Mouse (Mus musculus): ENCODE data around the gene Mtrex. TPM values are rescaled to one million over a fixed set of nuclear protein-coding genes. Genes with fewer than 3 reads are reported as not detected.

Gene Mtrex
- polyA plus RNA-seq (2017; shearing (Covaris generic)) = 95.0 TPM

GRCm38 (mm10) chr13:112927287-112928001 is at the start of gene Mtrex, which contains the start of gene Dhx29:
Gene Mtrex (minus strand): TSS chr13:112927398.
Gene Dhx29 (plus strand): TSS chr13:112927454.

Other genes with a start within 250 kb of the Mtrex start
- 5.5 TPM for gene Plpp1, start 126.6 kb downstream of the Mtrex start, polyA plus RNA-seq (2017; shearing (Covaris generic))
- 32.2 TPM for gene Dhx29, start 56 bp upstream of the Mtrex start, polyA plus RNA-seq (2017; shearing (Covaris generic))
- gene Ccno, start 60.4 kb upstream of the Mtrex start, polyA plus RNA-seq (2017; shearing (Covaris generic)) = not detected
- gene Mcidas, start 66.4 kb upstream of the Mtrex start, polyA plus RNA-seq (2017; shearing (Covaris generic)) = not detected
- gene Cdc20b, start 107.7 kb upstream of the Mtrex start, polyA plus RNA-seq (2017; shearing (Covaris generic)) = not detected
- not detected for gene Gpx8, start 119.0 kb upstream of the Mtrex start, polyA plus RNA-seq (2017; shearing (Covaris generic))
- gene Gzma, start 173.6 kb upstream of the Mtrex start, polyA plus RNA-seq (2017; shearing (Covaris generic)) = 3.5 TPM

Data from activated CD4-positive, CD25-positive, alpha-beta regulatory T cell, adult 9 weeks (primary cell).